Mouse (Mus musculus) heart, embryonic 13.5 days (tissue): ENCODE data around the gene Hpn. TPM values are rescaled to one million over a fixed set of nuclear protein-coding genes. Genes with fewer than 3 reads are reported as not detected.
A peak's percentile ranks its signal among the peaks of the same experiment; 100 is the strongest.

Source experiments
- ATAC-seq: fragments of 200-750 bp; cut with Nextera tagmentation; 2 replicates; pipeline ENCODE4 v1.8.0; 2017; ENCODE audit warnings: moderate TSS enrichment; ENCODE audit not compliant: insufficient number of reproducible peaks, low FRiP score, low TSS enrichment; ENCODE audit errors: extremely low read depth
- H3K27ac ChIP-seq: fragments of 300-500 bp; sonication (generic); replicated peaks from 2 replicates; pipeline ENCODE4 v1.5.1; 2015; ENCODE audit warnings: moderate library complexity, mild to moderate bottlenecking, inconsistent platforms
- H3K27me3 ChIP-seq: fragments of 300-500 bp; sonication (generic); replicated peaks from 2 replicates; pipeline ENCODE4 v1.6.1; 2015; ENCODE audit warnings: mild to moderate bottlenecking, inconsistent platforms
- H3K36me3 ChIP-seq: fragments of 300-500 bp; sonication (generic); 2 replicates; pipeline ENCODE4 v1.6.1; 2015; ENCODE audit warnings: mild to moderate bottlenecking, inconsistent platforms
- H3K4me1 ChIP-seq: fragments of 300-500 bp; sonication (generic); 2 replicates; pipeline ENCODE4 v1.6.1; 2015; ENCODE audit warnings: inconsistent platforms
- H3K4me2 ChIP-seq: fragments of 300-500 bp; sonication (generic); 2 replicates; pipeline ENCODE4 v1.6.1; 2015; ENCODE audit warnings: inconsistent platforms, mild to moderate bottlenecking, moderate library complexity
- H3K4me3 ChIP-seq: fragments of 300-500 bp; sonication (generic); 2 replicates; pipeline ENCODE4 v1.5.1; 2015; ENCODE audit warnings: moderate library complexity, mild to moderate bottlenecking, inconsistent platforms
- H3K9ac ChIP-seq: fragments of 300-500 bp; sonication (generic); 2 replicates; pipeline ENCODE4 v1.6.1; 2015; ENCODE audit warnings: inconsistent platforms, mild to moderate bottlenecking, moderate library complexity
- H3K9me3 ChIP-seq: fragments of 300-500 bp; sonication (generic); 2 replicates; pipeline ENCODE4 v1.6.1; 2016; ENCODE audit warnings: inconsistent platforms
- whole genome bisulfite sequencing: fragments of 180-500 bp; shearing (Covaris S2); methylation state at CpG from one replicate; pipeline ENCODE4 v1.1.7; 2015; ENCODE audit warnings: mixed read lengths; 5-methylcytosine and 5-hydroxymethylcytosine counted together
- polyA plus RNA-seq: library from polyadenylated mRNA; unstranded; fragments of >200 nt; fragmentation: Nextera tagmentation; extraction: Ambion mirVana; gene quantifications from 2 replicates; pipeline ENCODE4 v1.2.1, GENCODE M21; 2015

Gene Hpn
- polyA plus RNA-seq, 1 experiment from 2014 or later, result 2.4 TPM

DNA sequence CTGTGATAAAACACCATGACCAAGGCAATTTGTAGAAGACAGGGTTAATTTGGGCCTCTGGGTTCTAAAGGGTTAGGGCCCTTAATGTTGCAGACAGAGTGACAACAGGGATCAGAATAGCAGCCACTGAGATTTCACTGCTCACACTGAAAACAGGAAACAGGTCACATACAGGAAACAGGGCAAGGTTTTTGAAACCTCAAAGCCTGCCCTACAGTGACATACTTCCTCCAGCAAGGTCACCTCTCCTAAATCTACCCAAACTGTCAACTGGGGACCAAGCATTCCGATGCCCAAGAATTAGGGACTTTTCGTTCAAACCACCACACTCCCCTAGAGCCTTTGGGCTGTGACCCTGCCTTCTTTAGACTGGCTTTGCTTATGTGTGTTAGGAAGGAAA is 25.4 kb downstream of the Hpn start:
- Histone ChIP-seq H3K36me3 (no peaks in the 10 kb centered on the region), H3K9ac (no peak overlapping the region), H3K27ac (no peak overlapping the region), H3K27me3 (no peaks in the 10 kb centered on the region; the same call in 1 of the 2 replicates), H3K4me2 (no peak overlapping the region), H3K4me3 (no peak overlapping the region), H3K9me3 (no peaks in the 10 kb centered on the region), H3K4me1 (peaks cover 12% of the 10 kb centered on the region; the same call in 1 of the 2 replicates)
- no peak for ATAC-seq
- 84% methylated on average over 2 of the region's 2 CpGs for whole genome bisulfite sequencing

DNA sequence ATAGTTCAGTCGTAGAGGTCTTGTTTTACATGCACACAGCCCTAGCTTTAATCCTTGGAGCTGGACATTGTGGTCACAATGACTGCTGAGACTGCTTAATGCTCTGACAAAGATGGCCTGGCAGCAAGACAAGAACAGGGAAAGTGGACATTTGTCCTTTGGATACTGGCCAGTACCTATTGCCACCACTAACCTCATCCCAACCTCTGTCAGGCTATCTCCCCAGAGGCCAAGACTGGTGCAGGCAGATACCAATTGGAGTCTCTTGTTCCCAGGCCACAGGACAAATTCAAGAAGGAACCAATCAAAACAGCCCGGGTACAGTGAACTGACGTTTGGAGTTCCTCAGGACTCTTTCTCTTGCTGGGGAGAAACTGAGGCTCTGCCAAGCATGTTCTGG is 26.9 kb downstream of the Hpn start:
- H3K4me3 ChIP-seq, result no peak overlapping the region
- no peak overlapping the region for H3K4me2 ChIP-seq
- peaks cover 16% of the 10 kb centered on the region; the same call in 1 of the 2 replicates for H3K4me1 ChIP-seq
- no peaks in the 10 kb centered on the region for H3K9me3 ChIP-seq
- no peak overlapping the region for H3K9ac ChIP-seq
- no peak overlapping the region for H3K27ac ChIP-seq
- H3K27me3 ChIP-seq, result no peaks in the 10 kb centered on the region
- H3K36me3 ChIP-seq, result no peaks in the 10 kb centered on the region
- no peak for ATAC-seq
- WGBS, result 54% methylated on average over 3 of the region's 3 CpGs

DNA sequence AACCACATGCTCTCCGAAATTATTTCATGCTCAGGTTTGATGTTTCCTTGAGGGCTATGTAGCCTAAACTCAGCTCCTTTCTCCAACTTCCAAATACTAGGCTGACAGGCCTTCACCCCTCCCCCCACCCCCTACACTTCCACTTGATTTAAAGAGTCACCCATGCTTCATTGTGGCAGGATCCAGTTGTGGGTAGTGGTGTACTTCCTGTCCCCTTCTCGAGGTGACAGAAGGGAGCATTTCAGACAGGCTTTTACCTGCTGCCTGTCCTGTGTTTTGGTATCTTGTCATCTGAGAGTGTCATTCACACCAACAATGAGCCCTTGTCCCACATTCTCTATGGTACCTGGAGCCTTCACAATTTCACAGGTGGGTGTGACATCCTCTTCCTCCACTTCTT is 27.8 kb downstream of the Hpn start:
- ATAC-seq, result no peak
- Histone ChIP-seq H3K4me3 (no peak overlapping the region), H3K4me2 (no peak overlapping the region), H3K36me3 (no peaks in the 10 kb centered on the region), H3K27me3 (no peaks in the 10 kb centered on the region), H3K9me3 (no peaks in the 10 kb centered on the region), H3K9ac (no peak overlapping the region), H3K4me1 (peaks cover 16% of the 10 kb centered on the region; the same call in 1 of the 2 replicates), H3K27ac (no peak overlapping the region)
- WGBS, result 52% methylated on average over 2 of the region's 2 CpGs

DNA sequence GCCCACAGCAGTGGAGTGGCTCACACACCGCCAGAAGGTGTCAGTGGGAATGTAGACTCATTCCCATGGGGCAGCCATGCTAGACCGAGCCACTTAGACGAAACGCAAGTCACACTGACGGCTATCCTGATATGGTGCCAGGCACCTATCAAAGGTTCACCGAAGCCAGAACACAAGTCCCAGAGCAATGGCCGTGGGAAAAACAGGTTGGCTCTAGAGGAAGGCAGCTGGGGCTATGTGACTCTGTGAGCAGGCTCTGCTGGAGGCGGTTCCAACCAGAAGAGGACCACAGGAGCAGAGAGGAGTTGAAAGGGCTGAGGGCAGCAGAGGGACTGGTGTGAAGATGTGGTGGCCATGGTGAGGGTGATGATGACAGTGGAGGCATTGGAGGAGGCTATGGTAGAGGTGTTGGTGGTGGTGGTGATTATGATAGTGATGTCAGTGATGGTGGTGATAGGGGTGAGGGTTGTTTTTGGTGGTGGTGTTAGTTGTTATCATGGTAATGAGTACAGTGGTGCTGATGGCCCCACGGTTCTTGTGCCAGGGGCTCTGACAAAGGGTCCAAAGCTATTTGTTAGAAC is 28.8 kb downstream of the Hpn start:
- Histone ChIP-seq H3K4me1 (peaks cover 16% of the 10 kb centered on the region; the same call in 1 of the 2 replicates), H3K9ac (no peak overlapping the region), H3K9me3 (no peaks in the 10 kb centered on the region), H3K27me3 (no peaks in the 10 kb centered on the region), H3K4me3 (no peak overlapping the region), H3K27ac (no peak overlapping the region), H3K4me2 (no peak overlapping the region), H3K36me3 (no peaks in the 10 kb centered on the region)
- WGBS, result 79% methylated on average over 9 of the region's 9 CpGs
- ATAC-seq, result no peak

DNA sequence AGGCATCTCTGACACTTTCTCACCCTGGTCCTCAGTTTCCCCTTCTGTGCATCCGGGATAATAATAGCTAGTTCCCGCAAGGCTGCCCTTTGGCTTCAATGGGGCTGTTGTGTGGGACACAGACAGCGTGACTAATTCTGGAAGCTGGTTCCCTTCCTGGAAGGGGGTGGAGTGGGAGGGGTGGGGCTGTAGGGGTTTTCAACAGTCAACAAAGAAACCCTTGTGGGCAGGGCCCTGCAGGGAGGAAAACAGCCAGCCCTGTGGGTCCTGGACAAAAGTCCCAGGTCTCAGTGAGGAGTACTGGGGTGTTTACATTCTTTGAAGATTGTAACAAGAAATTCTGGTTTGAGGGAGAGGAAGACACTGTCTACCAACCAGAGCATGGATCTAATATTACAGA is 29.9 kb downstream of the Hpn start:
- H3K4me3 ChIP-seq, result no peak overlapping the region
- no peak overlapping the region for H3K9ac ChIP-seq
- no peaks in the 10 kb centered on the region for H3K9me3 ChIP-seq
- H3K4me2 ChIP-seq, result no peak overlapping the region
- 0 out of 2 replicates have a peak overlapping the region, but pooled peaks have one; percentile 1 for H3K27ac ChIP-seq
- ATAC-seq, result no peak
- H3K4me1 ChIP-seq, result peaks cover 16% of the 10 kb centered on the region; the same call in 1 of the 2 replicates
- no peaks in the 10 kb centered on the region for H3K36me3 ChIP-seq
- H3K27me3 ChIP-seq, result no peaks in the 10 kb centered on the region
- 59% methylated on average over 3 of the region's 3 CpGs for WGBS

DNA sequence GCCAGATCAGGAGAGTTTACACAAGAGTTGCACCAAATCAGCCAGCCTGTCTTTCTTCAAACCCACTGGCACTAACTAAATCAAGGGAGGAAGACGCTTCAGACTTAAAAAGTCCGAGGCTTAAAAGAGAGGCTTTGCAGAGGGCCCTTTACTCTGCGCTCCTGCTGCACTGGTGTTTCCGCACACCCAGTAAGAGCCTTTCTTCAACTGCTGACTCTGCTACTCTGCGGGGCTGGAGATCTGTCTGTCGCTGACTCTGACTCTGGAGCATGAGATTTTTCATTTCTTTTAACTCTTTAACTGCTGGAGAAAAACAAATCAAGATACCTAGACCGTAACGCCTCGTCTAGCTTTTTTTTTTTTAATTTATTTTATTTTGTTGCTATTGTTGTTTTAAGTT is 30.9 kb downstream of the Hpn start:
- H3K27ac ChIP-seq, result peak overlapping the region; percentile 13; the same call in 1 of the 2 replicates
- no peaks in the 10 kb centered on the region for H3K27me3 ChIP-seq
- H3K36me3 ChIP-seq, result no peaks in the 10 kb centered on the region
- no peak overlapping the region for H3K9ac ChIP-seq
- H3K4me1 ChIP-seq, result peaks cover 16% of the 10 kb centered on the region; the same call in 1 of the 2 replicates
- 47% methylated on average over 9 of the region's 9 CpGs for WGBS
- ATAC-seq, result no peak
- no peak overlapping the region for H3K4me3 ChIP-seq
- H3K9me3 ChIP-seq, result no peaks in the 10 kb centered on the region
- H3K4me2 ChIP-seq, result no peak overlapping the region

DNA sequence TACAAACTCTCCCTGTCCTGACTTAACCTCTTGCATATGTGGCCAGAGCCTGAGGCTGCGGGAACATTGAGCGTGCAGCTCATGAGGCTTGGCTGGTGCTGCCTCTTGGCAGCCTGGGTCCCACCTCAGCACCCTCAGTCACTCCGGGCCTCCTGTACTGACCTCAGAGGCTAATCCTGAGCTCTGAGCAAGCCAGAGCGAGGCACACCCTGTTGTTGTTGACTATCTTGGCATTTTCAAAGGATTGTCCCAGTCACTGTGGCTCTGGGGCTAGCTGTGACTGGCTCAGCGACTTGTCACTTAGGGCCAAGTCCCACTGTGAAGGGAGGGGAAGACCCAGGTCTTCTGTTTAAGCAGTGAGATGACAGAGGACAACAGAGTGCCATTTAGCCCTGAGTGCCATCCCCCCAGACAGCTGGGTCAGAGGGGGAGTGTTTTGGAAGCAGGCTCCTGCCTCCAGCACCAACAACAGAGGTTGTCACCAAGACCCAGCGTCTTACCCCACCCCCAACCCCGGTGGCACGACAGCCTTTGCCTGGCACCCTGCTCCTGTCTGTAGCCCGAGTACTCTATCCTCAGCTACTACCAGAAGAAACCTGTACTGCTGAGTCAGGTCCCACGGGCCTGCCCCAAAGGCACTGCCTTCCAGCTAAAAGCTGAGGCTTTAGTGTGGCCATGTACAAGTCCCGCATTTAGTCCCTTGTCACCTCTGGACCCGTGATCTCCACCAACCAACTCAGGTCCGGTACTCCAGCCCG is 32.1 kb downstream of the Hpn start:
- H3K9ac ChIP-seq, result no peak overlapping the region
- H3K27me3 ChIP-seq, result no peaks in the 10 kb centered on the region
- WGBS, result 65% methylated on average over 14 of the region's 14 CpGs
- no peak overlapping the region for H3K27ac ChIP-seq
- ATAC-seq, result no peak
- H3K36me3 ChIP-seq, result no peaks in the 10 kb centered on the region
- H3K4me1 ChIP-seq, result peaks cover 16% of the 10 kb centered on the region; the same call in 1 of the 2 replicates
- H3K9me3 ChIP-seq, result no peaks in the 10 kb centered on the region
- H3K4me3 ChIP-seq, result no peak overlapping the region
- H3K4me2 ChIP-seq, result no peak overlapping the region

DNA sequence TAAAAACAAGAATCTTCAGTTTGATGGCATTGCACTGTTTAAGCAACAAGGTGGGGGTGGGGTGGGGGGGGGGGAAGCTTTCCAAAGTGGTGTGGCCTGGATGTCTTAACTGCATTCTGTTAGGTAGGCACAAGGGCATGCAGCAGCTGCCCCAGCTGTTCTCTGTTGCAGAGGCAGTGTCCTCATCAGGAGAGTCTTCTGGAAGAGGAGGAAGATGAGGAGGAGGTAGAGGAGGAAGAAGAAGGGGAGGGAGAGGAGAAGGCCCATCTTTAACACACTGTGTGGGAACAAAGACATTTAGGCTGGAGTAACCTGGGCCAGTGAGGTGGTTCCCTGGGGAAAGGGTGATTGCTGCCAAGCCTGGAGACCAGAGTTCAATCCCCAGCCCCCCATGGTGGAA is 33.0 kb downstream of the Hpn start:
- ATAC-seq, result no peak
- no peak overlapping the region for H3K4me2 ChIP-seq
- no peak overlapping the region for H3K4me3 ChIP-seq
- no peak overlapping the region for H3K9ac ChIP-seq
- H3K4me1 ChIP-seq, result peaks cover 10% of the 10 kb centered on the region; the same call in 1 of the 2 replicates
- H3K36me3 ChIP-seq, result no peaks in the 10 kb centered on the region
- H3K27me3 ChIP-seq, result no peaks in the 10 kb centered on the region; the same call in 1 of the 2 replicates
- no peaks in the 10 kb centered on the region for H3K9me3 ChIP-seq
- H3K27ac ChIP-seq, result no peak overlapping the region

DNA sequence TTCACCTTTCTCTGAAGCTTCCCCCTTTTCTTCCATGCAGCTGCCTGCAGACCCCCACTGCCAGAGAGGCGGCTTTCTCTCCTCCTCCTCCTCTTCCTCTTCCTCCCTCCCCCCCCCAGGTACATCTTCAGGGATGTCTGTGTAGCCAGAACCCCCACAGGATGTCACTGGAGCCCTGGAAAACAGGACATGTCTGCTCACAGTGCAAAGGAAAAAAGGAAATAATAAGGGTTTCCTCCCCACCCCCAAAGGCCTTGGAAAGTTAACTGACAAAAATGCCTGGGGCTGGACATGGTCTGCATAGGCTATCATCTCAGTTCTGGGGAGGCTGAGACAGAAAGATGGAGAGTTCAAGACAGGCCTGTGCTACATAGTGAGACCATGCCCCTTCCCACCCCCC is 34.0 kb downstream of the Hpn start:
- 48% methylated on average over 1 of the region's 1 CpGs for WGBS
- Histone ChIP-seq H3K4me3 (no peak overlapping the region), H3K9ac (no peak overlapping the region), H3K9me3 (no peaks in the 10 kb centered on the region), H3K4me1 (peaks cover 10% of the 10 kb centered on the region; the same call in 1 of the 2 replicates), H3K27me3 (no peaks in the 10 kb centered on the region; the same call in 1 of the 2 replicates), H3K27ac (no peak overlapping the region), H3K4me2 (no peak overlapping the region), H3K36me3 (no peaks in the 10 kb centered on the region)
- ATAC-seq, result no peak

DNA sequence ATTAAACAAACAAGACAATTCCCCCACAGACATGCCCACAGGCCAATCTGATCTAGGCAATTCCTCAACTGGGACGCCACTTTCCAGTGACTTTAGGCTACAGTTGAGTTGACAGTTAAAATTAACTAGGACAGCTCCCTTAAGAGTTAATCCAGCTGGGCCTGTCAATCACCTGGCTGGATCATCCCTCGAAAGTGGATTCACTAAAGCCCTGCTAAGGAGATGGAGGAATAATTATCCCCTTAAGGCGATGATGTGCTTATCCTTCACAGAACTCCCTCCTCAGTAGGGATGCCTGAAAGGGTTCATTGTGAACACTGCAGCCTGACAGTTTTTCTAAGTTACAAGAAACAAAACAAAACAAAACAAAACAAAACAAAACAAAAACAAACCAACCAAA is 34.5 kb downstream of the Hpn start:
- Histone ChIP-seq H3K36me3 (no peaks in the 10 kb centered on the region), H3K27me3 (no peaks in the 10 kb centered on the region; the same call in 1 of the 2 replicates), H3K9me3 (no peaks in the 10 kb centered on the region), H3K9ac (no peak overlapping the region), H3K27ac (no peak overlapping the region), H3K4me2 (no peak overlapping the region), H3K4me3 (no peak overlapping the region), H3K4me1 (peaks cover 10% of the 10 kb centered on the region; the same call in 1 of the 2 replicates)
- 58% methylated on average over 3 of the region's 3 CpGs for WGBS
- ATAC-seq, result no peak

DNA sequence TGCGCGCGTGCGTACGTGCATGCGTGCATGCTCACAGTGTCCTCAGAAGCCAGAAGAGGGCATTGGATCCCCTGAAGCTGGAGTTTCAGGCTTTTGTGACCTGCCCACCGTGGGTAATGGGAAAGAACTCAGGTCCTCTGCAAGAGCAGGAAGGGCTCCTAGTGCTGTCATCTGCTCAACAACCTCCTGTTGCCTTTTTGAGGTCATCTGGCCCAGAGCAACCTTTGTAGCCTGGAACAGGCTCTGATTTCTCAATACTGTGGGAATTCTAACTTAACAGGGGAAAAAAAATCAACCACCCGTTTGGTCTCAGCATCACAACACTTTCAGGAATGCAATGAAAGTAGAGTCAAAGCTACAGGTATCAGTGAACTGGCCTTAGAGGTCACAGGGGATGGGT is 35.4 kb downstream of the Hpn start:
- Histone ChIP-seq H3K4me3 (no peak overlapping the region), H3K27ac (no peak overlapping the region), H3K36me3 (no peaks in the 10 kb centered on the region), H3K9ac (no peak overlapping the region), H3K9me3 (no peaks in the 10 kb centered on the region), H3K27me3 (no peaks in the 10 kb centered on the region; the same call in 1 of the 2 replicates), H3K4me1 (peaks cover 4% of the 10 kb centered on the region; the same call in 1 of the 2 replicates), H3K4me2 (no peak overlapping the region)
- ATAC-seq, result no peak
- 78% methylated on average over 8 of the region's 8 CpGs for WGBS
